Mouse (Mus musculus) induced T-regulatory cell, adult 2 months (primary cell): ENCODE measurements around the gene Zp2.

Experiments
- DNase-seq: peaks from one replicate; pipeline ENCODE4 v3.0.0-alpha.2; 2012; ENCODE audit warnings: low read depth

The Zp2 gene

DNA sequence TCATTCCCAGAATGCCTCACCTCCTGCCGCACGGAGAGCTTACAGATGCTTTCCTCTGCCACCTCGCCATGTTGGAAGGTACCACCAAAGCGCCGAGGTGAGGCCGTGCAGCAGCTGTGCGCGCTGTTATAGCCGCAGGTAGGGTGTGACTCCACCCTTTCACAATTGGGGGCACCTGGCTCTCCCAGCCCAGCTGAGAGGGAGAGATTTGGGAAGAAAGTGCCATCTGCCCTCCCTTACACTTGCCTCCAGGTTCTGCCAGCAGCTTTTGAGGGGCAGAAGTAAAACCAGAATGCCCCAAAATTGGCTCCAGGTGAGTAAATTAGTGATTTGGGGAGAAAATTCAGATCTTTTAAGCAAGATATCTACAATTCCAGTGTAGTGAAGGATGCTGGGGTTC, at the start of gene Zp2:
Gene Zp2 (minus strand): TSS at position 101 of the 400 bp plus-strand sequence.
- DNase-seq, result no peak

DNA sequence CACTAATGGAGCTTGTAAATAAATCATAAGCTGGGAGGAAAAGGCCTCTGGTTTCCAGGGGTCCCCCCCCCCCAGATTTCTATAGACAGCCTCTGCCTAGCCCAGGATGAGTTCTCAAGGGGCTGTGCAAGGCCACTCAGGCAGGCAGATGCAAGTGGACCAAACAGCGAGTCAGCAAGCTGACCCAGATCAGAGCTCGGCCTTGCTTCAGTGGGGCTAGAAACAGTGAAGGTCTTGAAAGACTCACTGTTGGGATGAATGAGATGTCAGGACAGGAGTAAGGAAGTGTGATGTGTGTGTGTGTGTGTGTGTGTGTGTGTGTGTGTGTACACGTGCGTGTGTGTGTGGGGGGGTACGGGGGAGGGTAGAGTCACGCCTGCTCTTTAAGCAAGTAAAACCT, 47.7 kb upstream of the Zp2 start:
- DNase-seq, result no peak

DNA sequence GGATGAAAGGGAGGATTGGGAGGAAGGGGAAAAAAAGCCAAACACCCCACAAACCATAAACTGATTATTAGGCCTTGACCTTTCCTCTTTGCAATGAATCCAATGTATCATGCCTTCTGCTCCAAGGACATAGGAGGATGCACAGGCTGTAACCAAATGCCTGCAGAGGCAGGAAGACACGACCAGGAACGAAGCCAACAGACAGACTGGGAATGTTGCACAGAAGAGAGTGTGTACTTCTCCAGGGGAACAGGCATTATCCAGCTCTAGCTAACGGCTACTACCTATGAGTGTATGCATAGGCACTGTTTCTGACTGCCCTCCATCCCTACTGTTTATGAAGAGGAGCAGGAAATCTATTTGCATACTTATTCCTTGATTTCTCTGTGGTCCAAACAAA, 47.1 kb upstream of the Zp2 start:
- DNase-seq, result no peak

DNA sequence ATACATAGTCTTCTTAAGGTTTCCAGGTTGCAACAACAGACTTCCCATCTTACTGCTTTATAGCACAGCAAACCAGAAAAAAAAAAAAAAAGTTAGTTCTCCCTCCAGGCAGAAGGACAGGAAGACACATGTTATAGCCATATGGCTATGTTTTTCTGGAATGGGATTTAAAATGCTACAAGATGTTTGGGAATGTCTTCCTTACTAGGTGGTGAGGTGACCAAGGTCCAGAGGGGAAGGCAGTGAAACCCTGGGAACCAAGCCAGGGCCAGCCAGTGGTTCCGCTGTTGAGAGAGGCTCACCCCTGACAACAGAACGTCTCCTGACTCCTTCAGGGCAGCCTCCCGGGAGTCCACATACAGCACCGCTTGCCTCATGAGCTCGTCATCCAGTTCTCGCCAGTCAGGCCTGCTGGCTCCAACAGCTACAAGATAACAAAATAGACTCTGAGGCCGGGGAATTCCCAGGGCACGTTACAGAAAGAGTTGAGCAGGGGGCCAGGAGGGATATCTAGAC, 45.1 kb upstream of the Zp2 start:
- no peak for DNase-seq

DNA sequence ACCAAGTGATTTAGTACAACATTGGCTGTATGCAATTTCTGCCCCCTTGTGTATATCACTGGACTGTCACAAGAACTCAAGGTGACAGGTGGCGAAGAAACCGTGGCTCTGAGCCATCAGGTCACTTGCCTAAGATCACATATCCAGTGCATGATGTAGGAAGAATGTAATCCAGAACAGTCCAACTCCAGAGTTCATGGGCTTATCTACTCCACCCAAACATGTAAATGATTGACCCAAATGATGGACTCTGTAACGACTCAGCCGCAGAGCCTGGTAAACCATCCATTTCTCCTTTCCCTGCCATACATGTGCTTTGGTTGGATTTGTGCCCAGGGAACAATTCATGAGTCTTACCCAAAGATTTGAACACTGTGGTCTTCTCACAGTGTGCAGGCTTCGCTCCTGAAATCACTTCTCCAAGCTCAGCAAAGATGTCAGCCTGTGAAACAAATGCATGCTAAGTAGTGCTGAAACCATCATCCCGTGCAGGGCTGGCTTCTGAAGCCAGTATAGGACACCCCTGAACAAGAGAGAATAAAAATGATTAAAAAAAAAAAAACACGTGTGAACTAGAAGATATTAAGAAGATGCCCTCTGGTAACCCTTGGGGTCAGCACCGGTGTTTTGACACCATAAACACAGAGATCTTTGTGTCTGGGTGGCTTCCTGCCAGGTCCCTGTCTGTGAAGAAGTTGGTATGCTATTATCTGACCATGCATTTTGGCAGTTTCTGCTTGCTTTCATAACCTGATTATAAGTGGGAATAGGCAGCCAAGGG, 44.5 kb upstream of the Zp2 start:
- DNase-seq, result no peak

- DNase-seq, result no peak
Observed at GRCm38 (mm10) chr7:120188946-120189345, 43.9 kb upstream of the Zp2 start.

DNA sequence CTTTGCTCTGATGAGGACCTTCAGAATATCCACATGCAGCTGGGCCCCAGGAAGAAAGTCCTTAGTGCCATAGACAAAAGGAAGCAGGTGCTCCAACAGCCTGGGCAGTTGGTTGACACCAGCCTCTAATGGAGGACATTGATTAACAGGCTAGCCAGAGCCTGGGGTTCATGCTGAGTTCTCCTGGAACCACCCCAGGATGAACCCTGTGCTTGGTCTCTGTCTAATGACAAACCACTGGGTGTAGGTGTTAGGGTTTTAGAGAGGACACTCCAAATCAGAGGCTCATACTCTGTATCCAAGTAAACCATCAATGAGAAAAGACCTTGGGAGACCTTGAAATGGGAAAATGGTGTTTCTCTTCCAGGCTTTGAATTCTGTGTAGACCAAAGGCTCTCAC, 37.8 kb upstream of the Zp2 start:
- no peak for DNase-seq

GRCm38 (mm10) chr7:120181401-120182230, 36.5 kb upstream of the Zp2 start:
- no peak for DNase-seq

- no peak for DNase-seq
Observed at GRCm38 (mm10) chr7:120180547-120180946, 35.5 kb upstream of the Zp2 start.

DNA sequence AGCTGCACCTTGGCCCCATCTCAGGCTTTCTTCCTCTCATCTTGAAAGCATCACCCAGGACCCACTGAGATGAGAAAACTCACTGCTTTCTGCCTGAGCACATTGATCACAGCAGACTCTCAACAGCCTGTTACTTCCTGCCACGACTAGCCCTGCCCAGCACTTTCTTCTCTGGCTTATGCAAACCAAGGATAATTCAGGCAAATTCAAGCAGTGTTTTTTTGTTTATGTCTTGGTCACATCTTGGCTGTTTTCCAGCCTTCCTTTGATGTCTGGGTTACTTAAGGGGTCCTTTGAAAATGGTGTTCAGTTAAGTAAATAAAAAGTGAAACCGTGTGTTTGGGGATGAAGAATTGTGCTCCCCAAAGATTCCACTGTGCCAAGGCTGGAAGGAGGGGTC, 33.8 kb upstream of the Zp2 start:
- no peak for DNase-seq

- DNase-seq, result no peak
Observed at GRCm38 (mm10) chr7:120177611-120178010, 32.5 kb upstream of the Zp2 start.

GRCm38 (mm10) chr7:120174723-120175504, 29.8 kb upstream of the Zp2 start:
- no peak for DNase-seq

- no peak for DNase-seq
Observed at GRCm38 (mm10) chr7:120173603-120174244, 28.6 kb upstream of the Zp2 start, which contains the start of gene Anks4b. TSS of gene Anks4b (plus strand) at chr7:120173858.

DNA sequence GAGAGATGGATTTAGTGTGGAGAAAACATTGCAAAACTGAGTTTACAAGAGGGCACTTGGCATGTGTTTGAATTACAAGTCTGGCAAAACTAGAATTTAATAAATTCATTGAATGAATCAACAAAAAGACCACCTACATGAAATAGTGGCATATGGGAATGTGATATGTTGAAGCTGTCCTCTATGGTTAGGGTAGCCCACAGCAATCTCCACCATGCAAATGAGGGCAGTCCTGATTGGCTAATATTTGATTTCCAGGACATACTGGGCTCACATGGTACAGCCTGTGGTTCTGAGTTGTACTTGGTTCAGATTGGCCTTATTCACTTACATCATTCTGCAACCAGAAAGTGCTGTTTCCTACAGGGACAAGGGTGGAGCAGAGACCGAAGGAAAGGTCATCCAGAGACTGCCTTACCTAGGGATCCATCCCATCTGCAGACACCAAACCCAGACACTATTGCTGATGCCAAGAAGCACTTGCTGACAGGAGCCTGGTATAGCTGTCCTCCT, 27.2 kb upstream of the Zp2 start:
- DNase-seq, result no peak

DNA sequence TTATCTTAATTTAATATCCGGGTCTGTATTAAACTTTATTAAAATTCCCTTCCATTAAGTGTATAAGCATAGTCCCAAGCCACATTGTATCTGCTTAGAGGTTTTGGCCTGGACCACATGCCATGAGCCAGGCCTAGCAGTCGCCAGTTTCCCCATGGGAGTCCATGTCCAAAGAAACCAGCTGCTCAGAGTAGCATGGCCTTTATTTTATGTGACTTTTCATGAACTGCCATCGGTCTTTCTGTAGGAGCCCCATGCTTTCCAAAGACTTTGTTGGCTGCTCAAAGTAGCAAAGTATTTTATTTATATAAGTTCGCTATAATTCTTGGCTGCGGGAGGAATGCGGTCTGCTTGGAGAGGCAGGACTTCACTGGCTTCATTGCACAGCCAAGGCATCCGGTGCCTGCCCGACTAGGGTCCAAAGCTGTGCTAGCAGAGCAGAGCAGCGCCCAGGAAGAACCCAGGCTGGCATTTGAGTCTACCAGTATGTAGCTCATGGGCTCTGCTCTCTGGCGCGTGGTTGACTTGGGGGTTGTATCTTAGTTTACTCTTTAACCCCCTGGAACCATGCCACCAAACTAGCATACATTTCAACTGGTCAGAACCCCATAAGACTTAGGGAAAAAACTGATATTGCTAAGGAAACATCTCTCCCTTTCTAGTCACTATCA, 18.6 kb upstream of the Zp2 start:
- DNase-seq, result no peak

DNA sequence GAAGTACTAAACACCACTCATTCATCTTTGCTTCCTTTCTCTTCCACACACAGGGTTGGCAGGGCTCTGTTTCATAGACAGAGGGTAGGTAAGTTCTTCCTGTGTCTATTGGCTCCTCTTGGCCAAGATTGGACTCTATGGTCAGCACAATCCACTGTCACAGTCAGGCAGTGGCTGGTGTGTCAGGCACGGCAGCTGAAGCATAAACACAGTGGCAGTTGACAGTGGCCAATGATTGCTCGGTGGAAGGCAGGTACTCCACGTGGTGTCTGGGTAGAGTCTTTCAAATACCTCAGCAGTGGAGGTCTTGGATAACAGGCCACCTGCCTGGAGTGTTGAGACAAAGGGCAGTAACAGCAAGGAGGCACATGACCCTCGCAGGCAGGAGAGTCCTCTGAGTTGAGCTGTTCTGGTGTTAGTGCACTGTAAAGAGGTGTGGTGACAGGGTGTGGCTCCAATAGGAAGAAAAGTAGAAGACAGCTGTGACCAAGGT, 13.1 kb upstream of the Zp2 start:
- DNase-seq, result no peak

- DNase-seq, result no peak
Observed at GRCm38 (mm10) chr7:120157575-120158061, 12.5 kb upstream of the Zp2 start.

- no peak for DNase-seq
Observed at GRCm38 (mm10) chr7:120156841-120157409, 11.8 kb upstream of the Zp2 start.

- DNase-seq, result no peak
Observed at GRCm38 (mm10) chr7:120150898-120151297, 5.8 kb upstream of the Zp2 start.

DNA sequence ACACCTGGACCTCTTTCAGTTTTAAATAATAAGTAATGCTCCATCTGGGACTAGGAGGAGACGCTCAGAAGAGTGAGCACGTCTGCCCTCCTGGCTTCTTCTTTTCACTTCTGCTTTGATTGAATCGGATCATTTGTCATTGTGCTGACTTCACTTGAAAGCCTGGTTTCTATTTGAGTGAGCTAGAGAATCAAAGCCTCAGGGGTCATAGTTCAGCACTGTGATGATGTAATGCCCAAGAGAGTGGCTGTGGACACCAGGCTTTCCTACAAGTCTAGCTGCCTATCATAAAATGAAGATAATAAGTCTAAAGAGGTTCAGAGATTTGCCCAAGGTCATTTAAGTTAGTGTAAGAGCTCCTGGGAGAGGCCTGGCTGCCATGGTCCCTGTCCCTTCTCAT, 5.2 kb upstream of the Zp2 start:
- DNase-seq, result no peak
